ENCODE assay signal across 17 mouse cellular contexts in genomic region chr11:72541928-72542327, GRCm38 (mm10). TPM values are rescaled to one million over a fixed set of nuclear protein-coding genes. Genes with fewer than 3 reads are reported as not detected.
"Had no signal": no experiment of that assay in that cellular context is flagged by ENCODE, and none has a peak within 500 bp of the region (broad histone marks: within the 10 kb centered on the region; RNA-seq: fewer than 3 reads in every experiment).

No protein-coding gene starts in this region.

- H3K4me2 ChIP-seq: liver, embryonic 13.5 days; midbrain, embryonic 12.5 days; neural tube, embryonic 13.5 days had no signal

- H3K9ac ChIP-seq: liver, embryonic 13.5 days; midbrain, embryonic 12.5 days; neural tube, embryonic 13.5 days had no signal

- H3K4me1 ChIP-seq: midbrain, embryonic 12.5 days; neural tube, embryonic 13.5 days had no signal

- ATAC-seq: midbrain, embryonic 16.5 days had no signal

- DNase-seq: kidney, postnatal 25 days; layer of hippocampus, adult 9-11 months; liver, embryonic 13.5 days; lung, adult 2 months; lung, postnatal 14 days; lung, postnatal 4 days; retina, postnatal 1 day; thymus, adult 2 months; thymus, postnatal 14 days; thymus, postnatal 4 days had no signal

- H3K9me3 ChIP-seq: liver, embryonic 13.5 days; midbrain, embryonic 12.5 days; neural tube, embryonic 13.5 days had no signal

- H3K27ac ChIP-seq: kidney, postnatal 0 days; layer of hippocampus, adult 2 months; left cerebral cortex, adult 2 months; liver, embryonic 13.5 days; midbrain, embryonic 12.5 days; neural tube, embryonic 13.5 days had no signal

- H3K4me3 ChIP-seq: layer of hippocampus, adult 2 months; left cerebral cortex, adult 2 months; liver, embryonic 13.5 days; midbrain, embryonic 12.5 days; myocyte; neural tube, embryonic 13.5 days had no signal

- H3K36me3 ChIP-seq: liver, embryonic 13.5 days; midbrain, embryonic 12.5 days; neural tube, embryonic 13.5 days had no signal

- H3K27me3 ChIP-seq: liver, embryonic 13.5 days; midbrain, embryonic 12.5 days; neural tube, embryonic 13.5 days had no signal

RNA-seq across cellular contexts. Expression of gene Spns3, which starts 8.4 kb away (rescaled TPM):
- polyA plus RNA-seq: midbrain, embryonic 16.5 days had no signal
